Mouse (Mus musculus): Measurements from ENCODE around the gene Kcnk4. TPM values are rescaled to one million over a fixed set of nuclear protein-coding genes. Genes with fewer than 3 reads are reported as not detected.

Gene Kcnk4
- polyA plus RNA-seq, 2 experiments = 1.1 TPM

- peak overlapping the region; percentile 42 for H3K4me3 ChIP-seq (replicated peaks; ENCODE audit: low read length)
- H3K9me3 ChIP-seq (ENCODE audit: control insufficient read depth, low read length) = no peaks in the 10 kb centered on the region
- DNase-seq (ENCODE audit: low spot score) (no peak), ATAC-seq (ENCODE audit: low FRiP score, low read depth) (0 out of 2 replicates have a peak, but pooled peaks have one; percentile 46)
- peak overlapping the region; percentile 71 for H3K4me2 ChIP-seq (replicated peaks; ENCODE audit: low read depth, low read length, severe bottlenecking)
- 3% methylated on average over 51 of the region's 58 CpGs for WGBS
- no peak for TF ChIP-seq POLR2A (IDR thresholded peaks at IDR 0.05; ENCODE audit: borderline replicate concordance, extremely low read depth, insufficient read depth, insufficient read length)
- H3K4me1 ChIP-seq (ENCODE audit: control insufficient read depth, insufficient read depth, low read length) = peaks cover 9% of the 10 kb centered on the region; the same call in 1 of the 2 replicates
- H3K36me3 ChIP-seq (ENCODE audit: control insufficient read depth, insufficient read depth, low read length) = 0 out of 2 replicates have a peak, but pooled peaks cover 2% of the 10 kb centered on the region
- no peak overlapping the region for H3K27ac ChIP-seq (replicated peaks; ENCODE audit: low read depth, low read length)
- H3K9ac ChIP-seq (ENCODE audit: low read depth, low read length, severe bottlenecking) = peak overlapping the region; percentile 49
- H3K27me3 ChIP-seq (ENCODE audit: control insufficient read depth, insufficient read depth, low read length) = peaks cover 69% of the 10 kb centered on the region
Measured at GRCm38 (mm10) chr19:6933436-6934194, 700 bp downstream of the Kcnk4 start.

- 19% methylated on average over 4 of the region's 4 CpGs for WGBS
- H3K9me3 ChIP-seq (ENCODE audit: control insufficient read depth, low read length) = no peaks in the 10 kb centered on the region
- no peak overlapping the region for H3K27ac ChIP-seq (replicated peaks; ENCODE audit: low read depth, low read length)
- DNase-seq (ENCODE audit: low spot score) (no peak), ATAC-seq (ENCODE audit: low FRiP score, low read depth) (no peak)
- H3K36me3 ChIP-seq (ENCODE audit: control insufficient read depth, insufficient read depth, low read length) = no peaks in the 10 kb centered on the region
- peak overlapping the region; percentile 49; the same call in 1 of the 2 replicates for H3K9ac ChIP-seq (ENCODE audit: low read depth, low read length, severe bottlenecking)
- peaks cover 9% of the 10 kb centered on the region; the same call in 1 of the 2 replicates for H3K4me1 ChIP-seq (ENCODE audit: control insufficient read depth, insufficient read depth, low read length)
- peak overlapping the region; percentile 42 for H3K4me3 ChIP-seq (replicated peaks; ENCODE audit: low read length)
- peak overlapping the region; percentile 71 for H3K4me2 ChIP-seq (replicated peaks; ENCODE audit: low read depth, low read length, severe bottlenecking)
- no peak for TF ChIP-seq POLR2A (IDR thresholded peaks at IDR 0.05; ENCODE audit: borderline replicate concordance, extremely low read depth, insufficient read depth, insufficient read length)
- H3K27me3 ChIP-seq (ENCODE audit: control insufficient read depth, insufficient read depth, low read length) = peaks cover 74% of the 10 kb centered on the region
Measured at GRCm38 (mm10) chr19:6933102-6933435, 1.2 kb downstream of the Kcnk4 start.

GRCm38 (mm10) chr19:6932018-6932417 lies 2.3 kb downstream of the Kcnk4 start:
- H3K9me3 ChIP-seq (ENCODE audit: control insufficient read depth, low read length) = no peaks in the 10 kb centered on the region
- ATAC-seq (ENCODE audit: low FRiP score, low read depth) = no peak
- no peak for DNase-seq (ENCODE audit: low spot score)
- TF ChIP-seq POLR2A (IDR thresholded peaks at IDR 0.05; ENCODE audit: borderline replicate concordance, extremely low read depth, insufficient read depth, insufficient read length) = no peak
- H3K9ac ChIP-seq (ENCODE audit: low read depth, low read length, severe bottlenecking) = no peak overlapping the region
- 74% methylated on average over 1 of the region's 1 CpGs for WGBS
- H3K27ac ChIP-seq (replicated peaks; ENCODE audit: low read depth, low read length) = no peak overlapping the region
- H3K4me1 ChIP-seq (ENCODE audit: control insufficient read depth, insufficient read depth, low read length) = peaks cover 9% of the 10 kb centered on the region; the same call in 1 of the 2 replicates
- H3K4me2 ChIP-seq (replicated peaks; ENCODE audit: low read depth, low read length, severe bottlenecking) = no peak overlapping the region
- H3K4me3 ChIP-seq (replicated peaks; ENCODE audit: low read length) = no peak overlapping the region
- no peaks in the 10 kb centered on the region for H3K36me3 ChIP-seq (ENCODE audit: control insufficient read depth, insufficient read depth, low read length)
- peaks cover 85% of the 10 kb centered on the region for H3K27me3 ChIP-seq (ENCODE audit: control insufficient read depth, insufficient read depth, low read length)

- DNase-seq (ENCODE audit: low spot score) (no peak), ATAC-seq (ENCODE audit: low FRiP score, low read depth) (no peak)
- Histone ChIP-seq H3K9me3 (ENCODE audit: control insufficient read depth, low read length) (no peaks in the 10 kb centered on the region), H3K4me1 (ENCODE audit: control insufficient read depth, insufficient read depth, low read length) (peaks cover 9% of the 10 kb centered on the region; the same call in 1 of the 2 replicates), H3K4me2 (replicated peaks; ENCODE audit: low read depth, low read length, severe bottlenecking) (no peak overlapping the region), H3K27ac (replicated peaks; ENCODE audit: low read depth, low read length) (no peak overlapping the region), H3K27me3 (ENCODE audit: control insufficient read depth, insufficient read depth, low read length) (peaks cover 92% of the 10 kb centered on the region), H3K4me3 (replicated peaks; ENCODE audit: low read length) (no peak overlapping the region), H3K36me3 (ENCODE audit: control insufficient read depth, insufficient read depth, low read length) (no peaks in the 10 kb centered on the region), H3K9ac (ENCODE audit: low read depth, low read length, severe bottlenecking) (no peak overlapping the region)
- TF ChIP-seq POLR2A (IDR thresholded peaks at IDR 0.05; ENCODE audit: borderline replicate concordance, extremely low read depth, insufficient read depth, insufficient read length) = no peak
- no CpG with 5 or more reads among the region's 2 CpGs for WGBS
Measured at GRCm38 (mm10) chr19:6931002-6931401, 3.3 kb downstream of the Kcnk4 start.

GRCm38 (mm10) chr19:6928080-6928479 lies 6.2 kb downstream of the Kcnk4 start:
- Histone ChIP-seq H3K9ac (ENCODE audit: low read depth, low read length, severe bottlenecking) (no peak overlapping the region), H3K27me3 (ENCODE audit: control insufficient read depth, insufficient read depth, low read length) (peaks cover 92% of the 10 kb centered on the region), H3K9me3 (ENCODE audit: control insufficient read depth, low read length) (no peaks in the 10 kb centered on the region), H3K4me3 (replicated peaks; ENCODE audit: low read length) (peak overlapping the region; percentile 8; the same call in 1 of the 2 replicates), H3K4me2 (replicated peaks; ENCODE audit: low read depth, low read length, severe bottlenecking) (no peak overlapping the region), H3K4me1 (ENCODE audit: control insufficient read depth, insufficient read depth, low read length) (0 out of 2 replicates have a peak, but pooled peaks cover 7% of the 10 kb centered on the region), H3K27ac (replicated peaks; ENCODE audit: low read depth, low read length) (no peak overlapping the region), H3K36me3 (ENCODE audit: control insufficient read depth, insufficient read depth, low read length) (no peaks in the 10 kb centered on the region)
- ATAC-seq (ENCODE audit: low FRiP score, low read depth) (no peak), DNase-seq (ENCODE audit: low spot score) (no peak)
- no peak for TF ChIP-seq POLR2A (IDR thresholded peaks at IDR 0.05; ENCODE audit: borderline replicate concordance, extremely low read depth, insufficient read depth, insufficient read length)
- 16% methylated on average over 9 of the region's 9 CpGs for WGBS

Measured in limb, embryonic 14.5 days (tissue).